Mouse (Mus musculus) heart, adult 18-20 months (tissue): ENCODE results near the gene Adamts12. TPM values are rescaled to one million over a fixed set of nuclear protein-coding genes. Genes with fewer than 3 reads are reported as not detected.
A peak's percentile ranks its signal among the peaks of the same experiment; 100 is the strongest.

Experiments used
- DNase-seq, 2 experiments: peaks; one replicate each; pipeline ENCODE4 v3.0.0; 2021 to 2022; ENCODE audit warnings: mixed read lengths in 1 of 2
- total RNA-seq, 2 experiments: library from RNA; stranded (reverse); gene quantifications; 2 replicates each; pipeline ENCODE4 v1.2.3; 2021

The Adamts12 gene
- total RNA-seq, 2 experiments from 2014 or later = 1.0 to 1.9 TPM

GRCm38 (mm10) chr15:11165883-11166282 lies 101.3 kb downstream of the Adamts12 start:
- peak; percentile 14 to 52 for DNase-seq

- peak in 1 of 2 experiments; percentile 7 for DNase-seq
These were observed 109.4 kb downstream of the Adamts12 start for GRCm38 (mm10) chr15:11173884-11174470.

- DNase-seq = peak in 1 of 2 experiments; percentile 7
These were observed 110.3 kb downstream of the Adamts12 start for GRCm38 (mm10) chr15:11174842-11175241.

GRCm38 (mm10) chr15:11177448-11177847 lies 112.9 kb downstream of the Adamts12 start:
- DNase-seq = no peak

GRCm38 (mm10) chr15:11179751-11180169 lies 115.2 kb downstream of the Adamts12 start:
- DNase-seq = peak; percentile 22 to 23

DNA sequence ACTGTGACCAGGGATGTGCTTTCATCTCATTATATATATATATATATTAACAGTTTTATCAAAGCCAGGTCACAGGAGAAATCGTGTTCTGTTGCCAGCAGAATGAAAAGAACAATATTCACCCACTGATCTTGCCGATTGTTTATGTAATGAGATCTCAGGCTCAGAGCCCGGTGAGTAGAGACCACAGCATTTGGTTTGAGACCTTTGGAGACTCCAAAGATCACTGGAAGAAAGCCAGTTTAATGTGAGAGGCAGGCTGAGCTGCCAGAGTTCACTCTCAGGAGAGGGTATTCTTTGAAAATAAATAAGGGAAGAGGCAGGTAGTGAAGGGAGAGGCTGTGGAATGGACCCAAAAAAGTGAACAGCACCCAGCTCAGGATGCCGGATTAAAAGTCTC lies 122.1 kb downstream of the Adamts12 start:
- DNase-seq = no peak

GRCm38 (mm10) chr15:11190447-11190846 lies 125.9 kb downstream of the Adamts12 start:
- no peak for DNase-seq

- DNase-seq = no peak
These were observed 128.2 kb downstream of the Adamts12 start for GRCm38 (mm10) chr15:11192762-11193161.

GRCm38 (mm10) chr15:11197051-11197450 lies 132.5 kb downstream of the Adamts12 start:
- peak; percentile 31 to 65 for DNase-seq

DNA sequence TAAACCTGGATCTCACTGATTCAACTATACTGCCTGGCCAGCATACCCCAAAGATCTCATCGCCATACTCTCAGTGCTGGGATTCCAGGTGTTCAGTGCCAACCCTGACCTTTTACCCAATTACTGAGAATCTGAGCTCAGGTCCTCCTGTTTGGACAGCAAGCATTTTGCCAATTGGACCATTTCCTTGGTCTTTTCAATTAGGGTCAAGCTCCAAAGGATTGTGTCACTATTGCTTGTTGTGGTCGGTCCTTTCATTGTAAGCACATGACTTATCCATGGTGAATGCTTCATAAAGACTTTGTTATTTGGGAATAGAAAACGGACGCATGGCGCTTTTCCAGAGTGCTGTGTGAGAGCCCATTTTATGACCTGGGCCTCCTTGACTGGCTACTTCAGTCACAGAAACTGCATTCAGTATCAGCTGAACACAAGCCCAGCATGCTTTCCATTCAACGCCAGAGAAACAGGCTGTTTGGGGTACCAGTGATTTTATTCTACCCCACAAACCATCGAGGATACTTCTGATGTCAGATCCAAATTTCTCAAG lies 133.7 kb downstream of the Adamts12 start:
- DNase-seq = no peak

DNA sequence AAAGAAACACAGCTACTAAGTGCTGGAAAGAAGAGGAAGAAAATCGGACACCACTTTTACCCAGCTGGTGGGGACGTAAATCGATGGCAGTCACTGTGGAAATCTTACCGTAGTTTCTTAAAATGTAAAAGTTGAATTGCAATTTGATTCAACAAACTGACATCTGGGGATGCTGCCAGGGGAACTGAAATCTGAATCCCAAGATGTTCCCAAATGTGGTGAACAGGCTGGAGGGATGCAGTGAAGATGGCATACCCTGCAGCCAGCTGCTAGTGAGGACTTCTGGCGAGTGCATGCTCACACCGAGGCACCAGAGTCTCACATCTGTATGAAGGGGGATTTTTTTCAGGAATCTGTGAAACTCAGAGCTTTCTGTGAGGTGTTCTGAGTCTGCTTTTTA lies 138.5 kb downstream of the Adamts12 start:
- DNase-seq = no peak

DNA sequence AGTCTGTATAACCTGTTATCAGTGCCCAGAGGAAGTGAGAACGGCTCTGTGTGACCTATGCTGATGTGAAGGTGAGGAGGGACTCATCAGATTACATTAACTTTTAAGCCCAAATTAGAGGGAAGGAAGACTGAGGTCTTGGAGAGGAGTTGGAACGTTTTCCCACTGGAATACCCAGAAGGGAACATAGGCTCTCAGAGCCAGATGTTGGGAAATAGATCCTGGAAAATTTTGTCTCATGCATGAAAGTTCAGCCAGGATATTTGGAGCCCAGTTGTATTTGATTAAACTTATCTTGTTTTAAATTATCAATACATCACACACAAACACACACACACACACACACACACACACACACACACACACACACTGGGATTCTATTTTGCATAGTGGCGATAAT lies 140.3 kb downstream of the Adamts12 start:
- DNase-seq = peak; percentile 54 to 58

- DNase-seq = peak in 1 of 2 experiments; percentile 13
These were observed 146.4 kb downstream of the Adamts12 start for GRCm38 (mm10) chr15:11210976-11211375.

- DNase-seq = no peak
These were observed 169.5 kb downstream of the Adamts12 start for GRCm38 (mm10) chr15:11233906-11234632.

DNA sequence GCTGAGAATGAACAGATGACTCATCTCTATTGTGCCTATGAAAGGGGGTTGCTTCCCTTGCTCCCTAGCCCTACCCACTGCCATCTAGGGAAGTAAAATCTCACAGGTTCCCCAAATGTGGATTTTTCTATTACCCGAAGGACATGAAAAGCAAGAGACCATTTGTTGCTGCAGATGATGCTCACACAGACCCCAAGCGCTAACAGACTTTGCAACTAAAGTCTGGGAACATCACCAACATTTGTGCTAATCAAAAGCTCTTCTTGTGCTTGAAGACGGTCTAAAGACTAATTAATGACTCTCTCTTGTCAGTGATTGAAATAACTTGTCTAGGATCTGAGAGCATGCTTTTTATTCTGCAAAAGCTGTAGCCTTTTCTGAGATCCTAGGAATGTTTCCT lies 175.8 kb downstream of the Adamts12 start:
- no peak for DNase-seq

DNA sequence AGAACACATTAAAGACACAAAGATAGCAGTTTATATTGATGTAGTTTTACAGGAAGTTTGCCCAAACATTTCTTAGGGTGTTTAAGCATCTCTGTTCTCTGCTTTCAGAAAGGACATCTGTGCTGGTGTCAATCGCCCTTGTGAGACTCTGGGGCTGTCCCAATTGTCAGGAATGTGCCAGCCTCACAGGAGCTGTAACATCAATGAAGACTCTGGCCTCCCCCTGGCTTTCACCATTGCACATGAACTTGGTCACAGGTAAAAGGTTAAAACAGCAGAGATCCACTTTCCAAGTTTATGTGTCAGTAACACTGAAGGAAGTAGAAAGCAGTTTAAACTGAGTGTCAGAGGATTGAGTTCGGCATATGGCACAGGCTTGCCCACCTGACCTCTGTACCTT lies 176.7 kb downstream of the Adamts12 start:
- DNase-seq = no peak

GRCm38 (mm10) chr15:11246402-11246801 lies 181.8 kb downstream of the Adamts12 start:
- DNase-seq = peak in 1 of 2 experiments; percentile 6

GRCm38 (mm10) chr15:11279273-11280080 lies 214.9 kb downstream of the Adamts12 start:
- DNase-seq = no peak

DNA sequence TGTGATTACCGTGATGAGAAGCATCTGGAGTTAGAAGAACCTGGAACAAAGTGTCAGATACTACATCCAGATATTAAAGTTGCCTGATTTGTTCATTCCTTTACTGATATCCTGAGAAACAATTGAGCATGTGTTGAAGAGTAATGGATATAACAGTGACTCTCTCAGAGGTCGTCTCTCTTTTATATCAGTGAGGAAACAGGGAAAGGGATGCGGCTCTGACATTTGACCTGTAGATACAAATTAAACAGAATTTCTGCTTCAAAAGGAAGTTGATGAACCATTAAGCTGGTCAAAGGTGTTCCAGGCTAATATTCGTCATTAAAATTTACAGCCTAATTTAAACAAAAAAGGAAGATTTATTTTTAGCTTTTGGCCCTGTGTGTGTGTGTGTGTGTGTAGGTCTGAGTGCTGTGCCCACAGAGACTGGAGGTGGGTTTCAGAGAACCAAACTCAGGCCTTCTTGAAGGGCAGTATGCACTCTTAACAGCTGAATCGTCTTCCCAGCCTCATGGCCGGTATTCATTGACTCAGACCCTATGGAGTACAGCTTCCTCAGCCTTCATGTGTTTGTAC lies 216.2 kb downstream of the Adamts12 start:
- DNase-seq = no peak

GRCm38 (mm10) chr15:11283171-11283570 lies 218.6 kb downstream of the Adamts12 start:
- no peak for DNase-seq

GRCm38 (mm10) chr15:11287780-11288179 lies 223.2 kb downstream of the Adamts12 start:
- no peak for DNase-seq

DNA sequence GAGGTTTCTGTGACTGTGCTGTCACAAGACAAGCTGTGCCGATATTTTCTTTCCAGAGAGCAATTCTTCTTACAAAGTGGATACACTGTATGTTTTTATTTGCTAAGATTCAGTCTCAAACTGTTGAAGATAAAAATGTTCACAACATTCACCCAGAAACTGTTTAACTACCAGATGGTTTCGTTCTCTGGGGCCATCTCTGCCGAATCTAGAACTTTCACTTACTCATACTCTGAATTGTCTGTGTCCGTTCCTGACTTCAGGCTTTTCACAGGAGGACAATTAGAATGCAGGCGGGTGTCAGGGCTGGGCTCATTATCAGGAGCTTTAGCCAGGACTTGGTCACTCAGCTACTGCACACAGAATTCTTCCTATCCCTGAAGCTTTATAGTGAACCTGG lies 227.7 kb downstream of the Adamts12 start:
- no peak for DNase-seq
